Mouse (Mus musculus): ENCODE measurements around the gene Grm5.

GRCm38 (mm10) chr7:87716393-87716792 is 132.4 kb downstream of the Grm5 start:
- TF ChIP-seq CTCF (IDR thresholded peaks at IDR 0.05; ENCODE audit: extremely low read depth, insufficient read length, insufficient replicate concordance, low read depth, low read length), result no peak
- no peak for TF ChIP-seq POLR2A (IDR thresholded peaks at IDR 0.05; ENCODE audit: low read depth, low read length)
